Mouse (Mus musculus): ENCODE data around the gene Farp1.
"Not testable (repeated sequence)": the region's sequence is repeated elsewhere in the genome, so short reads cannot be mapped to it uniquely, and the experiment has no call there.

Farp1 gene

DNA sequence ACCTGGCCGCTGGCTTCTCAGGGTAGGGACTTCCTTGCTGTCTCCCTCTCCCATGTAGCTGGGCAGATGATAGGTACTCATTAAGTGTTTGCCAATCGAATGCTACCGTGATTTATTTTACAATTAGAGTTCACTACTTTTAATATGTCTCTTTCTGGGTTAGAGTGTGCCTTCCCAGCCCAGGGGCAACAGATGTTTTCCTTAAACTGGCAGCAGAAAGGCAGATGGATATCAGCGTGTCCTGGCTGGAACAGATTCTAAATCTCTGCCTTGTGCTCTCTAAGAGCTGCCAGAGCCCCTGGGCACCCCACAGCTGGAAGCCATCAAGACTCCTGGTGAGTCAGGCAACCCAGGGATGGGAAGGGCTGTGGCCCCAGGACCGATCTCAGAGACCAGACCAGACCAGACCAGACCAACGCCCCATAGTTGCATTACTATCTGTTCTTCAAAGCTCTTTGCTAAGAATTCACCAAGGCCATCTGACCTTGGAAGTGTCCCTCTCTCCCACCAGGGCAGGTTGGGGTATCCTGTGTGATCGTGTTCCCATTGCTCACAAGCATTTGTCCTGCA lies 69.8 kb downstream of the Farp1 start:
- DNase-seq (ENCODE audit: low spot score), result peak; percentile 79

- DNase-seq (ENCODE audit: low spot score), result peak; percentile 60
These were observed 71.9 kb downstream of the Farp1 start for GRCm38 (mm10) chr14:121106906-121107305.

DNA sequence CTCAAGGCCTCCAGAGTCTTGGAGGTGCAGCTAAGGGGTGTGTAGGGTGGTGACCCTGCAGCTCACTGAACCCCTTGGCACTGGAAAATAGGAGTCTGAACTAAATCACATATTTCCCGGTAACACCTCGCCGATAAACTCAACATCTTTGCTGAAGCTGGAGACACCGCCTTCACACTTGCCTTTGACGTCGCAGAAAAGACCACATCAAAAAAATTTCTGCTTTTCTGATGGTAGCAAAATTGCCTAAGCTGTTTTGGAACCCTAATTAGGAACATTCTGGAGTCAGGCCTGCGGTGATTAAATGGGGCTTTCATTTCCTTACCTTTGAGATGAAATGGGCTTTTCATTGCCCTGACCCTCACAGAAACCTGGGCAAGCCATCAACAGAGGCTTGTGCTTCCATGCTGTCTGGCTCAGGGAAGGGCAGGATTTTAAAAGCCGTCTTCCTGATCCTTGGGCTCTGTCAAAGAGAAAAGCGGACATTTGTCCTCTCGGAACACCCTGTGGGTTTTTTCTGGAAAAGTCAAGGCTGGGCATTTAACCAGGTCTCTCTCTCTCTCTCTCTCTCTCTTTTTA lies 72.8 kb downstream of the Farp1 start:
- DNase-seq (ENCODE audit: low spot score), result no peak

DNA sequence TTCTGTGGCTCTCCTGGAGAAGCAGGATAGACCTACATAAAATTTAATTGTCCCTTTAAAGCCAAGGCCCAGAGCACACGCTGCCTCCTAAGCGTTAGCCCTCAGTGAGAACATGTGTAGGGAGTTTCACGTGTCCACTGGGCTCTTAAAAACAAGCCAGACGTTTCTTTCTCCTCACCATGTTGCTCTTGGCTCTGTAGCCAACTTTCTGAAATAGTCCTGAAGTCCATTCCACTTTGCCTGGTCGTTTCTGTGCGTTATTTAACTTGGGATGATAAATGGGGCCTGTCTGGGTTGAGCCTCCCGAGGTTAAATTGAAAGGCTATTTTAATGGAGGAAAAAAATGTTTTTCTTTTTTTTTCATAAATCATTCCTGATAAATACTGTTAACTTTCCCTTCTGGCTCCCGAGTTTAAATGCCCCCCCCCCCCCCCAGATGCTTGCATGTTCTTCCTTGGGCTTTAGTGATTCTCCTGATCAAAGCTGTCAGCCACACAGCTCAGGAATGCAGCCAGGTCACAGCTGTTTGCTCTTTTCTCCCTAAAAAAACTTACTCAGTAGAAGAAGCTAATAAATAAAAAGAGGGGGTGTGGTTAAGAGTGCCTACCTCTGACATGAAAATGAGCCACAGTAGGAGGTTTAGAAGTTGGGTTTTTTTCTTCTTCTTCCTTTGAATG lies 73.6 kb downstream of the Farp1 start:
- DNase-seq (ENCODE audit: low spot score), result peak; percentile 39

DNA sequence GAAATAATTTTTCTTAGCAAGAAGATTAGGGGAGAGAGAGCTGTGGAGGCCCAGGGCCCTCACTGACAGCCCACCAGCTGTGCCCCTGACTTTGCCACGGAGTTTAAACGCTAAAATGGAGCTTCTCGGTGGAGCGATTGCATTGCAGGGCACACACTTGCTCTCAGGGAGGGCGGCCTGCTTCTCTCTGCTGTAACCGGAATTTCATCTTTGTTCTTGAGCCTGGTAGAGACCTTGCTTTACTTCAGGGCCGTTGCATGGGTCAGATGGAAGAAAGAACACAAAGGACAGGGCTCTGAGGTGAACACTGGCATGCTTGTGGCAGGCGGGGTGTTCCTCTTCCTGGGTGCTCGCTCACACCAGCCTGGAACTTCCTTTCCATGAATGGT lies 74.1 kb downstream of the Farp1 start:
- no peak for DNase-seq (ENCODE audit: low spot score)

GRCm38 (mm10) chr14:121110492-121111267 lies 75.7 kb downstream of the Farp1 start:
- DNase-seq (ENCODE audit: low spot score), result no peak

GRCm38 (mm10) chr14:121112061-121112460 lies 77.1 kb downstream of the Farp1 start:
- DNase-seq (ENCODE audit: low spot score), result no peak

DNA sequence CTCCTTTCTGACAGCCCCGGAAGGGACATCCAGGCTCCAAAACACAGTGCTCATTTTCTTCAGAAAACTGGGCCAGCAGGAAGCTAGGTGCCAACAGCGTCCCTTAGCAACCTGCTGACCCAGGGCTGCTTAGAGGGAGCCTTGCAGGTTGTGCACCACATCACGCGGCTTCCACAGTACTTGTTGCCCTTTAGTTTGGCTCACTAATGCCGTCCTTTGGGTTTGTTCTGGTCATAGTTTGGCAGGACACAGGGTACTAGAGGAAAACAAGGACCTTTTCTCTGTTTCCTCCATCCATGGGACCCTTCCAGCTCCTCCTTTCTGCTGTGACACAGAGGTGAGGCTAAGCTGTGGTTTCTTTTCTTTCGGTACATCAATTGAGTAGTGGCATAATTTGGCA lies 78.8 kb downstream of the Farp1 start:
- no peak for DNase-seq (ENCODE audit: low spot score)

- DNase-seq (ENCODE audit: low spot score), result no peak
These were observed 81.7 kb downstream of the Farp1 start for GRCm38 (mm10) chr14:121116696-121117095.

DNA sequence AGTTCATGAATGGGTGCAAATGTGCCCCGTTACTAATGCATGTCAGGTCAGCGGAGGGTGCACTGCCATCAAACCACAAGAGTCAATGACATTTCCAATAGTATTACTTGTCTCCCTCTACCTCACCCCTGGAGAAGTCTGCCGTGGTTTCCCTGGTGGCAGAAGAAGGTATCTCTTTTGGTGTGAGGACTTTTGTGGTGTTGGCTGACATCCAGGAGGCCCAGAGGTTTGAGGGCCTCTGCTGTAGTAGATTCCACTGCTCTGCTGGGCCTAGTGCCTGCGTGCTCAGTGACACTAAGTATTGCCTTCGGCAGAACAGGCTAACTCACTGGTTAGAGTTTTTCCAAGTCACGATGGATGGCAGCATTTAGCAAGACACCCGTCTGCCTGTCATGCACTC lies 83.9 kb downstream of the Farp1 start:
- no peak for DNase-seq (ENCODE audit: low spot score)

DNA sequence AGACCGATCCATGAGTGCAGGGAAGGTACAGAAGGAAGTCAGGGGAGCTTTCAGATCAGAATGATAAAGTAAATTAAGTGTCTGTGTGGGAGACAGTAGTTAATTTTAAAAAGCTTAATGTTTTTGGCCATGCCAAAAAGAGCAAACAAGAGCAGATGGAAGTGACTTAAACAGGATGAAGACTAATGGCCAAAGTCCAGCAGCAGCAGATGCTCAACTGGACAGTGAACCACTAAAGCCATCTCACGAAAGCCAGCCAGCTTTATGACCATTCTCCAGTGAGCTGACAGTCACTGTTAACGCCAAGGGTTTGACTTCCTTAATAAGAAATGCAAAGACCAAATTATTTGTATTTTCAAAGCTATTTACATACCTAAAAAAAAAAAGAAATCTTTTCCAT lies 86.7 kb downstream of the Farp1 start:
- DNase-seq (ENCODE audit: low spot score), result no peak

- no peak for DNase-seq (ENCODE audit: low spot score)
These were observed 87.9 kb downstream of the Farp1 start for GRCm38 (mm10) chr14:121122852-121123251.

DNA sequence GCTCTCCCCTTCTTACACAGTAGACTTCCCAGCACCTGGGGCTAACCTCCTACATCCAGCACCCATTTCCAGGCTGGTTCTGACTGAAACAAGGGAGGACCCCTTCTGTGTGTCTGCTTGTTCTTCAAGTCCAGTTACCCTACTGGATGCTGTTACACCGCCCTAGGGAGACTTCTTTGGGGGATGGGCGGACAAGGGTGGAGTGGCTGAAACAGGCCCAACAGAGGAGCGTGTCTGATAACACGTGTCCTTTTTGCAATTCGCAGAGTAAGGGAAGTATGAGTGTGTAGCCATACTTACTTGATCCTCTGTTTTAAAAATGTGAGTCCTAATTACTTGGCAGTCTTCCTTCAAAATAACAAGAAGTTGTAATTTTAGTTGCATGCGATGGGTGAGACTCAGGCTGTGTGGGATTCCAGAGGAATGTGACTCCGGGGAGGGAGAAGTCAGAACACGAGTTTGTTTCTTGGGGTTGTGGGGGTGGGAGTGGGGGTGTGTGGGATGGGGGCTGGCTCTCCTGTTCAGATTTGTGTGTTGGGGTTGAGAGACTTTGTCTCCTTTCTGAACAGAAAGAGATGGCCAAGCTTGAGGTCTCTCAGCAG lies 89.5 kb downstream of the Farp1 start:
- no peak for DNase-seq (ENCODE audit: low spot score)

DNA sequence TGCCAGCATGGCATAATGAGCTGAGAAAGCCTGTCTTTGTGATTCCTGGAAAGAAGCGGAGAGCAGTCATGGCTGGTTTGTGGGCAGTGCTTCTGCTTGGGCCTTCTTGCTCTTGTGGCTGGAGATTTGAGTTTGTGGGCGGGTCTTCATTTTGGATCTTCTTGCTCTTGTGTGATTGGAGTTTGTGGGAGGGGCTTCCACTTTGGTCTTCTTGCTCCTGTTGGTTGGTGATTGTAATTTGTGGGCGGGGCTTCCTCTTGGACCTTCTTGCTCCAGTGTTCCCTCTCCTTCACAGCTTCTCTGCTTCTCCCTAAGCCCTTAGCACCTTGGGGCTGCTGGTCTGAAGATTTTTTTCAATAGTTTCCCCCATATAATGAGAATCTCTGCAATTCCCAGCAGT lies 90.7 kb downstream of the Farp1 start:
- DNase-seq (ENCODE audit: low spot score), result no peak

DNA sequence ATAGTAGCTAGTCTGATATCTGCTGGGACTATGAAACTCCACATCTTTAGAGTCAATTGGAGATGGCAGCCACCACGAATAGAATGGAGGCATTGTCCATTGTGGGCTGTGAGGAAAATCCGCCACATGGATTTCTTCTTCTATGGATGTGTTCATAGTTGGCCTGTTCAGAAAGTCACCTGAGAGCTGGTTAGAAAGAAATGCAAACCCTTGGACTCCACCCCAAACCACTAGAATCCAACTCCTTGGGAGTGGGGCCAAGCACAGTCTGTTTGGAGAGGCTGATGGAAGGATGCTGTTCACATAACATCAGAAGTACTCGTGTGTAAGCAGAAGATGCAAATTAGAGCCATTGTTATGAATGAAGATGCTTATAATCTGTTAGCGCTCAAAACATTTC lies 91.3 kb downstream of the Farp1 start:
- no peak for DNase-seq (ENCODE audit: low spot score)

DNA sequence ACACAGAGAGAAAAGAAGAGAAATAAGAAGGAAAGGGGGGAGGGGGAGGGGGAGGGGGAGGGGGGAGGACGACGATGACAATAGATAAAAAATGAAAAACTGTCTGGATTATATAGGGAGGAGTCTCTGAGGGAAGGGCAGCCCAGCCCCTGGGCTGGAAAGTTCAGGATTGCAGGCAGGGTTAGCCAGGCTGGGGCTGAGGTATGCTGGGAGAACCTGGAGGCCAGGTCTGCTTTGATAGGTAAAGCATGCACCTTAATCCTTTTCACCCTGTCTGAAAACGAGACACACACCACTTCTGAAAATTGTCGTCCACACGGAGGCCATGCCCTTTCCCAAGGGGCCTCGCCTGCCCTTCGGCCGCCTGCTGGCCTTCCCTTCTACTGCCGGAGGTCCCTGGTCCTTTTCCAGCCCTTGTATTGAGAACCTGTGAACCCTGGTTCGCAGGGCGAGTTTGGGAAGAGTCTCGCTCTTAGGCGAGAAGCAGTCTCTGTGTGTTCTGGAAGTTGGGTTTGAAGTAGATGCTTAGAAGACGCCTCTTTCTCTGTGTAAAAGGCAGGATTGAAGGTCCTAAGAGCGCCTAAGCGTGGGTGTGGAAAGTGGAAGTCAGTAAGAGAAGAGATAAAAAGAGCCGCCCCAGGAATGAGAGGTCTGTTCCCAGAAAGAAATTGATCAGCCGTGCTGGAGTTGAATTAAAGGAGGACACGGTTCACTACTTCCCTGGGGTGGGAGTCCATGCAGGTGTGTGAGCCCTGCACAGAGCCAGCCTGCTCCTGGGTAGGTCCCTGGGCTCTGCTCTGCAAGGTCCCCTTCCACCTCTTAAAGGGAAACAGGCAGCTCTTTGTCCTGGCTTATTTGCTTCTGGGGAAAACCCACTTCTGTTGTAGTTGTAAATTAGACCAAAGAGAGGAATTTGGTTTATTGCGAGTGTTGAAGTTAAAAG lies 94.1 kb downstream of the Farp1 start:
- no peak for DNase-seq (ENCODE audit: low spot score)

GRCm38 (mm10) chr14:121130351-121130750 lies 95.4 kb downstream of the Farp1 start:
- DNase-seq (ENCODE audit: low spot score), result not testable (repeated sequence)

GRCm38 (mm10) chr14:121134414-121134813 lies 99.4 kb downstream of the Farp1 start:
- DNase-seq (ENCODE audit: low spot score), result no peak

- no peak for DNase-seq (ENCODE audit: low spot score)
These were observed 108.9 kb downstream of the Farp1 start for GRCm38 (mm10) chr14:121143831-121144455.

DNA sequence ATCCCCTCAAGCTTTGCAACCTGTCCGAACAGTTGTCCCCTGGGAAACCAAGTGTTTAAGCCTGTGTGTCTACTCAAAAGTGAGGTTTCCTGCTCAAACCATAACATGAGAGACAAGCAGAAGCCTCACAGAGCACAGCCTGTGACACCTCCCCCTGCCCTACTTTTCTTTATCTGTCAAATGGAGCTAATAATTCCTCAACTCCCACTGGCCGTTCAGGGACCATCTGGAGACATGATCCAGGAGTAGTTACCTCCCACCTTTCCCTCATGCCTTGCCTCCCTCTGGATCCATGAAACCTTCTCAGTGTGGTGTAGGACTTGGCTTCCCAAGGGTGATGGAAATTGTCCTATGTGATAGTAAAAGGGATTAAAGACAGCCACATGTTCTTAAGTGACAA lies 109.5 kb downstream of the Farp1 start:
- no peak for DNase-seq (ENCODE audit: low spot score)

DNA sequence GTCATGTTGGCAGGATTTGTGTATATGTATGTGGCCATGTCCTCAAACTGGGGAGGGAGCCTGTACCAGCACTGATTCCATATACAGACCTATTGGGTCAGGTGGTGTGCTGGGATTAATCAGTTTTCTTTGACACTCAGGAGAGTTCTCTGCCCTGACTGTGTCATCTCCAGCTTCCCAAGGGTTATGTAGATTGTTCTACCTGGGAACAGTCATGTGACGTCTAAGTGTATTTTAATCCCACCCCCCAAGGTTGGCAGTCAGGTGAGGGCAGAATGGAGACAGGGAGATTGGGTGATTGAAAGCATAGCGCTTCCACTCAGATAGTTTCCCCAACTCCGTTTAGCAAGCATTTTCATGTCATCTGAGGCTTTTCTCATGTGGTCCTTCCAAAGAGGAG lies 110.3 kb downstream of the Farp1 start:
- no peak for DNase-seq (ENCODE audit: low spot score)

Measured in MN1 (cell line).